Mouse (Mus musculus): Measurements from ENCODE around the gene Aup1. TPM values are rescaled to one million over a fixed set of nuclear protein-coding genes. Genes with fewer than 3 reads are reported as not detected.

Gene Aup1
- polyA plus RNA-seq, 1 experiment from 2014 or later = 123 TPM

- peaks cover 24% of the 10 kb centered on the region for H3K4me1 ChIP-seq (ENCODE audit: control insufficient read depth, insufficient read depth, low read length)
- peak; percentile 38; the same call in 1 of the 2 replicates for ATAC-seq (ENCODE audit: low read depth)
- under 1% methylated on average over 45 of the region's 50 CpGs for WGBS
Measured at GRCm38 (mm10) chr6:83054871-83055431, 630 bp downstream of the Aup1 start, which contains the start of gene Htra2. Gene Htra2, minus strand, starts transcription at chr6:83055273.

GRCm38 (mm10) chr6:83057790-83058189, 3.5 kb downstream of the Aup1 start, which contains the start of gene Dqx1:
Gene Dqx1, plus strand, starts transcription at chr6:83057844.
- Histone ChIP-seq H3K9me3 (ENCODE audit: control insufficient read depth, low read length) (no peaks in the 10 kb centered on the region), H3K9ac (replicated peaks; ENCODE audit: low read depth, low read length) (no peak within 1 kb of the TSS), H3K27me3 (ENCODE audit: control insufficient read depth, insufficient read depth, low read length) (0 out of 2 replicates have a peak, but pooled peaks cover 5% of the 10 kb centered on the region), H3K4me3 (ENCODE audit: low read depth, low read length) (no peak within 1 kb of the TSS), H3K4me2 (ENCODE audit: low read depth, low read length) (no peak within 1 kb of the TSS), H3K27ac (ENCODE audit: low read depth, low read length) (no peak within 1 kb of the TSS), H3K36me3 (ENCODE audit: control insufficient read depth, insufficient read depth, low read length) (peaks cover 12% of the 10 kb centered on the region), H3K4me1 (ENCODE audit: control insufficient read depth, insufficient read depth, low read length) (peaks cover 20% of the 10 kb centered on the region)
- no peak for ATAC-seq (ENCODE audit: low read depth)
- 60% methylated on average over 3 of the region's 3 CpGs for WGBS

More at GRCm38 (mm10) chr6:83054871-83055431, 630 bp downstream of the Aup1 start, which contains the start of gene Htra2:
- Histone ChIP-seq H3K27ac (ENCODE audit: low read depth, low read length) (peak within 1 kb of the TSS; percentile 85), H3K27me3 (ENCODE audit: control insufficient read depth, insufficient read depth, low read length) (no peaks in the 10 kb centered on the region), H3K4me2 (ENCODE audit: low read depth, low read length) (peak within 1 kb of the TSS; percentile 95), H3K4me3 (ENCODE audit: low read depth, low read length) (peak within 1 kb of the TSS; percentile 77), H3K9me3 (ENCODE audit: control insufficient read depth, low read length) (no peaks in the 10 kb centered on the region), H3K9ac (replicated peaks; ENCODE audit: low read depth, low read length) (peak within 1 kb of the TSS; percentile 74), H3K36me3 (ENCODE audit: control insufficient read depth, insufficient read depth, low read length) (peaks cover 18% of the 10 kb centered on the region)

- H3K4me2 ChIP-seq (ENCODE audit: low read depth, low read length) = no peak overlapping the region
- no peak overlapping the region for H3K9ac ChIP-seq (replicated peaks; ENCODE audit: low read depth, low read length)
- peaks cover 12% of the 10 kb centered on the region for H3K36me3 ChIP-seq (ENCODE audit: control insufficient read depth, insufficient read depth, low read length)
- H3K4me3 ChIP-seq (ENCODE audit: low read depth, low read length) = no peak overlapping the region
- no peaks in the 10 kb centered on the region for H3K9me3 ChIP-seq (ENCODE audit: control insufficient read depth, low read length)
- WGBS = 88% methylated on average over 2 of the region's 2 CpGs
- no peak overlapping the region for H3K27ac ChIP-seq (ENCODE audit: low read depth, low read length)
- ATAC-seq (ENCODE audit: low read depth) = no peak
- H3K4me1 ChIP-seq (ENCODE audit: control insufficient read depth, insufficient read depth, low read length) = peaks cover 13% of the 10 kb centered on the region
- H3K27me3 ChIP-seq (ENCODE audit: control insufficient read depth, insufficient read depth, low read length) = peaks cover 13% of the 10 kb centered on the region; the same call in 1 of the 2 replicates
Measured at GRCm38 (mm10) chr6:83058725-83059124, 4.4 kb downstream of the Aup1 start.

- no peak overlapping the region for H3K27ac ChIP-seq (ENCODE audit: low read depth, low read length)
- WGBS = 54% methylated on average over 8 of the region's 8 CpGs
- H3K4me3 ChIP-seq (ENCODE audit: low read depth, low read length) = no peak overlapping the region
- no peak overlapping the region for H3K4me2 ChIP-seq (ENCODE audit: low read depth, low read length)
- H3K4me1 ChIP-seq (ENCODE audit: control insufficient read depth, insufficient read depth, low read length) = no peaks in the 10 kb centered on the region
- H3K36me3 ChIP-seq (ENCODE audit: control insufficient read depth, insufficient read depth, low read length) = no peaks in the 10 kb centered on the region
- no peak overlapping the region for H3K9ac ChIP-seq (replicated peaks; ENCODE audit: low read depth, low read length)
- peaks cover 70% of the 10 kb centered on the region for H3K27me3 ChIP-seq (ENCODE audit: control insufficient read depth, insufficient read depth, low read length)
- no peaks in the 10 kb centered on the region for H3K9me3 ChIP-seq (ENCODE audit: control insufficient read depth, low read length)
- no peak for ATAC-seq (ENCODE audit: low read depth)
Measured at GRCm38 (mm10) chr6:83065995-83066394, 11.7 kb downstream of the Aup1 start.

GRCm38 (mm10) chr6:83066441-83066840, 12.1 kb downstream of the Aup1 start:
- no peak for ATAC-seq (ENCODE audit: low read depth)
- no peak overlapping the region for H3K4me3 ChIP-seq (ENCODE audit: low read depth, low read length)
- no peaks in the 10 kb centered on the region for H3K36me3 ChIP-seq (ENCODE audit: control insufficient read depth, insufficient read depth, low read length)
- no peaks in the 10 kb centered on the region for H3K9me3 ChIP-seq (ENCODE audit: control insufficient read depth, low read length)
- H3K4me1 ChIP-seq (ENCODE audit: control insufficient read depth, insufficient read depth, low read length) = no peaks in the 10 kb centered on the region
- no peak overlapping the region for H3K27ac ChIP-seq (ENCODE audit: low read depth, low read length)
- H3K4me2 ChIP-seq (ENCODE audit: low read depth, low read length) = no peak overlapping the region
- peaks cover 74% of the 10 kb centered on the region for H3K27me3 ChIP-seq (ENCODE audit: control insufficient read depth, insufficient read depth, low read length)
- no peak overlapping the region for H3K9ac ChIP-seq (replicated peaks; ENCODE audit: low read depth, low read length)
- WGBS = 45% methylated on average over 6 of the region's 6 CpGs

- H3K27me3 ChIP-seq (ENCODE audit: control insufficient read depth, insufficient read depth, low read length) = peaks cover 77% of the 10 kb centered on the region
- H3K4me2 ChIP-seq (ENCODE audit: low read depth, low read length) = no peak overlapping the region
- H3K9ac ChIP-seq (replicated peaks; ENCODE audit: low read depth, low read length) = no peak overlapping the region
- H3K36me3 ChIP-seq (ENCODE audit: control insufficient read depth, insufficient read depth, low read length) = no peaks in the 10 kb centered on the region
- H3K4me3 ChIP-seq (ENCODE audit: low read depth, low read length) = no peak overlapping the region
- no peaks in the 10 kb centered on the region for H3K4me1 ChIP-seq (ENCODE audit: control insufficient read depth, insufficient read depth, low read length)
- no peak for ATAC-seq (ENCODE audit: low read depth)
- WGBS = 5% methylated on average over 8 of the region's 8 CpGs
- no peaks in the 10 kb centered on the region for H3K9me3 ChIP-seq (ENCODE audit: control insufficient read depth, low read length)
- H3K27ac ChIP-seq (ENCODE audit: low read depth, low read length) = no peak overlapping the region
Measured at GRCm38 (mm10) chr6:83068221-83068620, 13.9 kb downstream of the Aup1 start.

GRCm38 (mm10) chr6:83068706-83069487, 14.6 kb downstream of the Aup1 start:
- H3K4me3 ChIP-seq (ENCODE audit: low read depth, low read length) = peak overlapping the region; percentile 20; the same call in 1 of the 2 replicates
- peak overlapping the region; percentile 31 for H3K4me2 ChIP-seq (ENCODE audit: low read depth, low read length)
- H3K9me3 ChIP-seq (ENCODE audit: control insufficient read depth, low read length) = no peaks in the 10 kb centered on the region
- no peaks in the 10 kb centered on the region for H3K36me3 ChIP-seq (ENCODE audit: control insufficient read depth, insufficient read depth, low read length)
- under 1% methylated on average over 81 of the region's 81 CpGs for WGBS
- no peak for ATAC-seq (ENCODE audit: low read depth)
- no peak overlapping the region for H3K27ac ChIP-seq (ENCODE audit: low read depth, low read length)
- H3K4me1 ChIP-seq (ENCODE audit: control insufficient read depth, insufficient read depth, low read length) = no peaks in the 10 kb centered on the region
- no peak overlapping the region for H3K9ac ChIP-seq (replicated peaks; ENCODE audit: low read depth, low read length)
- peaks cover 75% of the 10 kb centered on the region for H3K27me3 ChIP-seq (ENCODE audit: control insufficient read depth, insufficient read depth, low read length)

GRCm38 (mm10) chr6:83069488-83070246, 15.3 kb downstream of the Aup1 start:
- ATAC-seq (ENCODE audit: low read depth) = peak; percentile 38; the same call in 1 of the 2 replicates
- under 1% methylated on average over 69 of the region's 69 CpGs for WGBS

GRCm38 (mm10) chr6:83070247-83070310, 15.8 kb downstream of the Aup1 start, which contains the start of gene Tlx2:
Gene Tlx2, minus strand, starts transcription at chr6:83070293.
- H3K27me3 ChIP-seq (ENCODE audit: control insufficient read depth, insufficient read depth, low read length) = peaks cover 74% of the 10 kb centered on the region
- no peak within 1 kb of the TSS; the same call in 1 of the 2 replicates for H3K9ac ChIP-seq (replicated peaks; ENCODE audit: low read depth, low read length)
- H3K36me3 ChIP-seq (ENCODE audit: control insufficient read depth, insufficient read depth, low read length) = no peaks in the 10 kb centered on the region
- H3K4me2 ChIP-seq (ENCODE audit: low read depth, low read length) = peak within 1 kb of the TSS; percentile 31
- 2% methylated on average over 10 of the region's 10 CpGs for WGBS
- H3K27ac ChIP-seq (ENCODE audit: low read depth, low read length) = no peak within 1 kb of the TSS
- H3K4me3 ChIP-seq (ENCODE audit: low read depth, low read length) = peak within 1 kb of the TSS; percentile 20
- no peaks in the 10 kb centered on the region for H3K4me1 ChIP-seq (ENCODE audit: control insufficient read depth, insufficient read depth, low read length)
- no peaks in the 10 kb centered on the region for H3K9me3 ChIP-seq (ENCODE audit: control insufficient read depth, low read length)
- no peak for ATAC-seq (ENCODE audit: low read depth)

More at GRCm38 (mm10) chr6:83069488-83070246, 15.3 kb downstream of the Aup1 start:
- peak overlapping the region; percentile 20 for H3K4me3 ChIP-seq (ENCODE audit: low read depth, low read length)
- H3K9ac ChIP-seq (replicated peaks; ENCODE audit: low read depth, low read length) = no peak overlapping the region; the same call in 1 of the 2 replicates
- no peak overlapping the region for H3K27ac ChIP-seq (ENCODE audit: low read depth, low read length)
- no peak overlapping the region for H3K4me2 ChIP-seq (ENCODE audit: low read depth, low read length)
- H3K9me3 ChIP-seq (ENCODE audit: control insufficient read depth, low read length) = no peaks in the 10 kb centered on the region
- H3K36me3 ChIP-seq (ENCODE audit: control insufficient read depth, insufficient read depth, low read length) = no peaks in the 10 kb centered on the region
- peaks cover 71% of the 10 kb centered on the region for H3K27me3 ChIP-seq (ENCODE audit: control insufficient read depth, insufficient read depth, low read length)
- no peaks in the 10 kb centered on the region for H3K4me1 ChIP-seq (ENCODE audit: control insufficient read depth, insufficient read depth, low read length)

Data from neural tube, embryonic 14.5 days (tissue).